Mouse (Mus musculus) midbrain, embryonic 16.5 days (tissue): ENCODE results near the gene Ednra. TPM values are rescaled to one million over a fixed set of nuclear protein-coding genes. Genes with fewer than 3 reads are reported as not detected.

Experiments used
- ATAC-seq: fragments of 200-750 bp; cut with Nextera tagmentation; 2 replicates; pipeline ENCODE4 v1.8.0; 2017; ENCODE audit warnings: moderate TSS enrichment
- H3K27ac ChIP-seq: fragments of 300-500 bp; sonication (generic); 2 replicates; pipeline ENCODE4 v1.5.1; 2014; ENCODE audit warnings: mild to moderate bottlenecking, low read length, mixed read lengths
- H3K27me3 ChIP-seq: fragments of 300-500 bp; sonication (generic); 2 replicates; pipeline ENCODE4 v1.6.1; 2014; ENCODE audit warnings: low read depth, low read length, mixed read lengths; ENCODE audit not compliant: control insufficient read depth, insufficient read depth
- H3K36me3 ChIP-seq: fragments of 300-500 bp; sonication (generic); 2 replicates; pipeline ENCODE4 v1.6.1; 2014; ENCODE audit warnings: mild to moderate bottlenecking, low read length, moderate library complexity, mixed read lengths; ENCODE audit not compliant: control insufficient read depth, insufficient read depth
- H3K4me1 ChIP-seq: fragments of 300-500 bp; sonication (generic); 2 replicates; pipeline ENCODE4 v1.6.1; 2014; ENCODE audit warnings: mild to moderate bottlenecking, low read length, mixed read lengths; ENCODE audit not compliant: control insufficient read depth, insufficient read depth
- H3K4me2 ChIP-seq: fragments of 300-500 bp; sonication (generic); 2 replicates; pipeline ENCODE4 v1.6.1; 2014; ENCODE audit warnings: mild to moderate bottlenecking, low read length, mixed read lengths
- H3K4me3 ChIP-seq: fragments of 300-500 bp; sonication (generic); 2 replicates; pipeline ENCODE4 v1.5.1; 2014; ENCODE audit warnings: low read depth, mild to moderate bottlenecking, low read length, moderate library complexity, mixed read lengths
- H3K9ac ChIP-seq: fragments of 300-500 bp; sonication (generic); 2 replicates; pipeline ENCODE4 v1.6.1; 2014; ENCODE audit warnings: low read depth, low read length, mixed read lengths
- H3K9me3 ChIP-seq: fragments of 300-500 bp; sonication (generic); replicated peaks from 2 replicates; pipeline ENCODE4 v1.6.1; 2014; ENCODE audit warnings: mild to moderate bottlenecking, low read length, mixed read lengths; ENCODE audit not compliant: control insufficient read depth, poor library complexity, severe bottlenecking
- WGBS: fragments of 180-500 bp; shearing (Covaris S2); extraction: QIAGEN DNeasy Blood & Tissue Kit; methylation state at CpG from one replicate; pipeline ENCODE4 v1.1.7; 2014; 5-methylcytosine and 5-hydroxymethylcytosine counted together
- polyA plus RNA-seq: library from polyadenylated mRNA; unstranded; fragments of >200 nt; fragmentation: Nextera tagmentation; extraction: Ambion mirVana; gene quantifications from 2 replicates; pipeline ENCODE4 v1.2.1, GENCODE M21; 2015

The Ednra gene
- polyA plus RNA-seq, 1 experiment from 2014 or later = 5.1 TPM

- Histone ChIP-seq H3K27me3 (no peaks in the 10 kb centered on the region), H3K27ac (no peak overlapping the region), H3K9me3 (no peaks in the 10 kb centered on the region), H3K36me3 (no peaks in the 10 kb centered on the region), H3K9ac (no peak overlapping the region), H3K4me2 (no peak overlapping the region), H3K4me1 (no peaks in the 10 kb centered on the region), H3K4me3 (no peak overlapping the region)
- no peak for ATAC-seq
- 77% methylated on average over 15 of the region's 15 CpGs for WGBS
These were observed 42.0 kb downstream of the Ednra start for GRCm38 (mm10) chr8:77682008-77682934.

GRCm38 (mm10) chr8:77672036-77672435 is 52.2 kb downstream of the Ednra start:
- Histone ChIP-seq H3K4me3 (no peak overlapping the region), H3K27ac (no peak overlapping the region), H3K36me3 (no peaks in the 10 kb centered on the region), H3K9ac (no peak overlapping the region), H3K27me3 (no peaks in the 10 kb centered on the region), H3K9me3 (no peaks in the 10 kb centered on the region), H3K4me1 (no peaks in the 10 kb centered on the region), H3K4me2 (no peak overlapping the region)
- no peak for ATAC-seq
- 87% methylated on average over 4 of the region's 4 CpGs for WGBS

- Histone ChIP-seq H3K27me3 (no peaks in the 10 kb centered on the region), H3K36me3 (no peaks in the 10 kb centered on the region), H3K4me3 (no peak overlapping the region), H3K9me3 (no peaks in the 10 kb centered on the region), H3K4me2 (no peak overlapping the region), H3K9ac (no peak overlapping the region), H3K27ac (no peak overlapping the region), H3K4me1 (no peaks in the 10 kb centered on the region)
- ATAC-seq = no peak
- WGBS = 86% methylated on average over 4 of the region's 4 CpGs
These were observed 53.5 kb downstream of the Ednra start for GRCm38 (mm10) chr8:77670612-77671363.

GRCm38 (mm10) chr8:77667916-77668315 is 56.3 kb downstream of the Ednra start:
- Histone ChIP-seq H3K9me3 (no peaks in the 10 kb centered on the region), H3K4me3 (no peak overlapping the region), H3K4me2 (no peak overlapping the region), H3K27me3 (no peaks in the 10 kb centered on the region), H3K9ac (no peak overlapping the region), H3K27ac (no peak overlapping the region), H3K4me1 (no peaks in the 10 kb centered on the region), H3K36me3 (no peaks in the 10 kb centered on the region)
- ATAC-seq = no peak
- 93% methylated on average over 5 of the region's 5 CpGs for WGBS

GRCm38 (mm10) chr8:77664901-77665300 is 59.4 kb downstream of the Ednra start:
- Histone ChIP-seq H3K36me3 (no peaks in the 10 kb centered on the region), H3K4me3 (no peak overlapping the region), H3K27me3 (no peaks in the 10 kb centered on the region), H3K27ac (no peak overlapping the region), H3K9ac (no peak overlapping the region), H3K4me1 (no peaks in the 10 kb centered on the region), H3K4me2 (no peak overlapping the region), H3K9me3 (no peaks in the 10 kb centered on the region)
- no peak for ATAC-seq
- 92% methylated on average over 13 of the region's 13 CpGs for WGBS

GRCm38 (mm10) chr8:77659534-77660080 is 64.7 kb downstream of the Ednra start:
- no peak overlapping the region for H3K9ac ChIP-seq
- H3K27ac ChIP-seq = no peak overlapping the region
- H3K27me3 ChIP-seq = no peaks in the 10 kb centered on the region
- H3K4me3 ChIP-seq = no peak overlapping the region
- H3K4me2 ChIP-seq = no peak overlapping the region
- H3K4me1 ChIP-seq = no peaks in the 10 kb centered on the region
- no peaks in the 10 kb centered on the region for H3K9me3 ChIP-seq
- ATAC-seq = no peak
- no peaks in the 10 kb centered on the region for H3K36me3 ChIP-seq
- WGBS = 78% methylated on average over 4 of the region's 4 CpGs

GRCm38 (mm10) chr8:77658356-77658755 is 65.9 kb downstream of the Ednra start:
- Histone ChIP-seq H3K4me2 (no peak overlapping the region), H3K4me3 (no peak overlapping the region), H3K27me3 (no peaks in the 10 kb centered on the region), H3K9ac (no peak overlapping the region), H3K36me3 (no peaks in the 10 kb centered on the region), H3K9me3 (no peaks in the 10 kb centered on the region), H3K4me1 (no peaks in the 10 kb centered on the region), H3K27ac (no peak overlapping the region)
- WGBS = 87% methylated on average over 3 of the region's 3 CpGs
- ATAC-seq = no peak

- no peak overlapping the region for H3K9ac ChIP-seq
- no peaks in the 10 kb centered on the region for H3K36me3 ChIP-seq
- H3K4me1 ChIP-seq = no peaks in the 10 kb centered on the region
- H3K4me3 ChIP-seq = no peak overlapping the region
- H3K4me2 ChIP-seq = no peak overlapping the region
- 62% methylated on average over 1 of the region's 1 CpGs for WGBS
- no peak overlapping the region for H3K27ac ChIP-seq
- H3K27me3 ChIP-seq = no peaks in the 10 kb centered on the region
- no peak for ATAC-seq
- no peaks in the 10 kb centered on the region for H3K9me3 ChIP-seq
These were observed 73.5 kb downstream of the Ednra start for GRCm38 (mm10) chr8:77650646-77651190.
